Mouse (Mus musculus) liver, embryonic 13.5 days (tissue): ENCODE data around the gene Esrrg. TPM values are rescaled to one million over a fixed set of nuclear protein-coding genes. Genes with fewer than 3 reads are reported as not detected.

Experiments used
- ATAC-seq: fragments of 200-750 bp; cut with Nextera tagmentation; 2 replicates; pipeline ENCODE4 v1.8.0; 2017; ENCODE audit warnings: low read depth, mild to moderate bottlenecking, moderate number of reproducible peaks, moderate library complexity
- DNase-seq: peaks from one replicate; pipeline ENCODE4 v3.0.0; 2022
- H3K27ac ChIP-seq: fragments of 300-500 bp; sonication (generic); 2 replicates; pipeline ENCODE4 v1.5.1; 2015; ENCODE audit warnings: moderate library complexity, mild to moderate bottlenecking, inconsistent platforms
- H3K27me3 ChIP-seq: fragments of 300-500 bp; sonication (generic); 2 replicates; pipeline ENCODE4 v1.6.1; 2015; ENCODE audit warnings: mild to moderate bottlenecking, inconsistent platforms
- H3K36me3 ChIP-seq: fragments of 300-500 bp; sonication (generic); 2 replicates; pipeline ENCODE4 v1.6.1; 2015; ENCODE audit warnings: mild to moderate bottlenecking, inconsistent platforms
- H3K4me1 ChIP-seq: fragments of 300-500 bp; sonication (generic); replicated peaks from 2 replicates; pipeline ENCODE4 v1.6.1; 2015; ENCODE audit warnings: inconsistent platforms
- H3K4me2 ChIP-seq: fragments of 300-500 bp; sonication (generic); 2 replicates; pipeline ENCODE4 v1.6.1; 2015; ENCODE audit warnings: inconsistent platforms, mild to moderate bottlenecking, moderate library complexity
- H3K4me3 ChIP-seq: fragments of 300-500 bp; sonication (generic); replicated peaks from 2 replicates; pipeline ENCODE4 v1.5.1; 2015; ENCODE audit warnings: mild to moderate bottlenecking, inconsistent platforms
- H3K9ac ChIP-seq: fragments of 300-500 bp; sonication (generic); 2 replicates; pipeline ENCODE4 v1.6.1; 2015; ENCODE audit warnings: mild to moderate bottlenecking, inconsistent platforms
- H3K9me3 ChIP-seq: fragments of 300-500 bp; sonication (generic); replicated peaks from 2 replicates; pipeline ENCODE4 v1.6.1; 2016; ENCODE audit warnings: inconsistent platforms
- WGBS: fragments of 180-500 bp; shearing (Covaris S2); methylation state at CpG from one replicate; pipeline ENCODE4 v1.1.7; 2015; ENCODE audit not compliant: insufficient replicate concordance; 5-methylcytosine and 5-hydroxymethylcytosine counted together
- polyA plus RNA-seq: library from polyadenylated mRNA; unstranded; fragments of >200 nt; fragmentation: Nextera tagmentation; extraction: Ambion mirVana; gene quantifications from 2 replicates; pipeline ENCODE4 v1.2.1, GENCODE M21; 2015

Gene Esrrg
- polyA plus RNA-seq, 1 experiment from 2014 or later = 0.06 TPM

DNA sequence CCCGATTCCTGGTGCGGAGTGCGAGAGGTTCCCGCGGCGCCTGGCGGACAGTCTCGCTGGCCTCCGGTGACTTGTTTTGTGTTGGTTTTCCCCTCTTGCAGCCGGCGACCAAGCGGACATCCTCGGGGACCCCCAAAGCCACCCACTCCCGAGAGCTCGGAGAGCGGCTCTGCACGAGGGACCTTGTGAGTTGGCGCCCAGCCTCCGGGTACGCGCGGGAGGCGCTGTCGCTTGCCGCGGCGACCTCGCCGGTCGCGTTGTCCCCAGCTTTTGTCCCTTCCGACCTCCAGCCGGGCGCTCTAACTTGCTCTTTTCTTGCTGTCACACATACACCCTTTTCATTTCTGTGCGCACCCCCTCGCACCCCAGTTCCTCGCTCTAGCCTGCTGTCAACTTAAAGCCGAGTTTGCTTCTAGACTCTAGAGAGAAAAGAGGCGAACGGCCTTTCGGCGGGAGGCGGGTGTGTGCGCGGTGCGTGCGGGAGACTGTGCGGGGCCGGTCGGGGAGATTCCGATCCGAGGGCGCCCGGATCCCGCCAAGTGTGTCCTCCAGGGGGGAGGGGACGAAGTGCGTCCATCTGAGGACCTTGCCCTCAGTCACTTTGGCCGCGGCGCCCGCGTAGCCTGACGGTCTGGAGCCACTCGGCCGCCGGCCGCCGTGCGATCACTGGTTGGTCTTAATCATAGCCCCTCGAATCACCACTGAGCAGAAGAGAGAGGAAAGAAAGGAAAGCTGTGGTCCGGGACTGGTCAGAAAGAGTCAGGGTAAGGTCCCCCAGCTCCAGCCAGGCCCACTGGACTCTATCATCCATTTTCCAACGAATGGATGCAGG is 646 bp downstream of the Esrrg start:
- DNase-seq (no peak), ATAC-seq (no peak)
- 0 out of 2 replicates have a peak, but pooled peaks cover 5% of the 10 kb centered on the region for H3K4me1 ChIP-seq
- H3K36me3 ChIP-seq = no peaks in the 10 kb centered on the region
- 2% methylated on average over 72 of the region's 72 CpGs for WGBS
- no peak overlapping the region for H3K9ac ChIP-seq
- H3K27me3 ChIP-seq = peaks cover 83% of the 10 kb centered on the region
- no peaks in the 10 kb centered on the region for H3K9me3 ChIP-seq
- peak overlapping the region; percentile 45 for H3K4me3 ChIP-seq
- peak overlapping the region; percentile 61 for H3K4me2 ChIP-seq
- H3K27ac ChIP-seq = no peak overlapping the region

DNA sequence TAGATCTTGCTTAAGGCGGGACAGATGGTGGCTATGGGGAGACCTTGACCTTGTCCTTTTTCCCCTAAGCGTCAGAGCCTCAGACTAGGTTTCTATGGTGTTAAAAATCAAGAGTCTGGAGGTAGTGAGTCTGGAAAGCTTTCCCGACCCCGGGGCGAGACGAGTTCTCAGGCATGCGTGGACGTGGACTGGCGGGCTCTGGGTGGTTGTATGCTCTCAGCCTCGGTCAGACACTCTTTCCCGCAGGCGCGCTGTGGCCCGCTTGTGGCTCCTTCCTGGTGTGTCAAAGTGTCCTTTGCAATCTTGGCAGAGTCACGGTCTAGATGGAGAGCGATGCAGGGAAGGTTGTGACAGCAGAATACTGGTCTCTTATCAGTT is 1.3 kb downstream of the Esrrg start:
- no peak for DNase-seq
- Histone ChIP-seq H3K4me3 (peak overlapping the region; percentile 45), H3K27ac (no peak overlapping the region), H3K4me1 (0 out of 2 replicates have a peak, but pooled peaks cover 5% of the 10 kb centered on the region), H3K9me3 (no peaks in the 10 kb centered on the region), H3K9ac (no peak overlapping the region), H3K4me2 (peak overlapping the region; percentile 61), H3K27me3 (peaks cover 77% of the 10 kb centered on the region), H3K36me3 (no peaks in the 10 kb centered on the region)
- no peak for ATAC-seq
- 4% methylated on average over 16 of the region's 16 CpGs for WGBS

DNA sequence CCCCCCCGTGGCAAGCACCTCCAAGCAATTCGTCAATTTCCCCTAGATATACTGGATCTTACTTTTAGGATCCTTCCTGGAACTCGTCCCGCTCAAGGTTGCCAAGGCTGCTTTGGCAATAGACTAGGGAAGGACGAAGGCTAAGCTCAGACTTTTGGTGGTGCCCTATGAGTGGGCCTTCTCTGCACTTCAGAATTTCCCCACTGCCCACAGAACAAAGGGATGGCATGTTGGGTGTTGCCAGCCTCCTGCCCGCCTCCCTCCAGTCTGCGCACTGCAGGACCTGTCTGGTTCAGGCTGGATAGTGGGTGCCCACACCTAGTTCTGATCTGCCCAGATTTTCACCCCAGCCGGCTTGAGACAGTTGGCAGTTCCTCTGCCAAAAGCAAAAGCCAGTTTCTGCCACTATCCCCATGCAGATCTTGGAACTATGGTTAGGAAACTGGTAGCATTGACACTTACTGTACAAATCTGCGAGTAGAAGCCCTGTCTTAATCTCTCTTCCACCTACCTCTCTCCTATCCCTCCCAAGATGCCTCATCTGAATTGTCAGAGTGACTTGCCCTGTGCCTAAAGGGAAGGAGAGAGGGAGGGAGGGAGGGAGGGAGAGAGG is 1.9 kb downstream of the Esrrg start:
- no peak overlapping the region for H3K9ac ChIP-seq
- H3K27me3 ChIP-seq = peaks cover 71% of the 10 kb centered on the region
- ATAC-seq = no peak
- no peak overlapping the region for H3K27ac ChIP-seq
- no peak overlapping the region for H3K4me3 ChIP-seq
- no peak for DNase-seq
- H3K9me3 ChIP-seq = no peaks in the 10 kb centered on the region
- H3K4me2 ChIP-seq = no peak overlapping the region
- H3K4me1 ChIP-seq = 0 out of 2 replicates have a peak, but pooled peaks cover 5% of the 10 kb centered on the region
- WGBS = 23% methylated on average over 8 of the region's 9 CpGs
- H3K36me3 ChIP-seq = no peaks in the 10 kb centered on the region

DNA sequence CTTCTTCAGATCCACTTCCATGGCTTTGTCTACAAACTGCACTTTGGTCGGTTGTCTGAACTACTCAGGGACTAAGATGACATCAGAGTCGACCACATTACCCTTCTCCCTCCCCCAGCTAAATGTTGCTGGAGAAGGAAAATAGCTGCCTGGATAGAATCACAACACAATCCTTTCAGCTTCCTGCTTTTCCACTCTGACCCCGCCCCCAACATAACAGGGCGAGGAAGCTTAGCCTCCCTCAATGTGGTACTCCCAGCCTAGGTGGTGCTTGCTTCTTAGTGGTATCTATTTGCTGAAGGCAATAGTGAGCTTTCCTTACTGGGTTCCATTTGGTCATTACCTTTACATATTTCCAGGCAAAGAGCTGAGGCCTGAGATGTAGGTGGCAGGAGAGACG is 3.3 kb downstream of the Esrrg start:
- DNase-seq (no peak), ATAC-seq (no peak)
- Histone ChIP-seq H3K27ac (no peak overlapping the region), H3K4me2 (no peak overlapping the region), H3K9me3 (no peaks in the 10 kb centered on the region), H3K4me3 (no peak overlapping the region), H3K4me1 (0 out of 2 replicates have a peak, but pooled peaks cover 5% of the 10 kb centered on the region), H3K36me3 (no peaks in the 10 kb centered on the region), H3K27me3 (peaks cover 56% of the 10 kb centered on the region), H3K9ac (no peak overlapping the region)
- WGBS = 22% methylated on average over 5 of the region's 5 CpGs

DNA sequence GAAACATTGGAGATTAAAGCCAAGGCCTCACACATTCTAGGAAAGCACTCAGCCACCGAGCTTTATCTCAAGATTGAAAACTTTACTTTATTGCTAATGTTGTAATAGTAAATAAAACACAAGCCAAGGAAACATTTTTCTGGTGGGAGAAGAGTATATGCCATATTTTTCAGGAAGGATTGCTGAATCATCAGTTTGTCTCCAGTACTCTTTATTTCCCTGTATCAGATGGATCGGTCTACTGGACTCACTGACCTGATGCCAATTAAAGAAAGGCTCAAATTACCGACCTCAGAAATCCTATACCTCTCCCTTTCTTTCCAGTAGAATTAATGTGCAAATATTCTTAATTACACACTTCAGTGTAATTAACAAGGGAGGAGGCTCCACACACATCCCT is 4.7 kb downstream of the Esrrg start:
- 59% methylated on average over 3 of the region's 3 CpGs for WGBS

DNA sequence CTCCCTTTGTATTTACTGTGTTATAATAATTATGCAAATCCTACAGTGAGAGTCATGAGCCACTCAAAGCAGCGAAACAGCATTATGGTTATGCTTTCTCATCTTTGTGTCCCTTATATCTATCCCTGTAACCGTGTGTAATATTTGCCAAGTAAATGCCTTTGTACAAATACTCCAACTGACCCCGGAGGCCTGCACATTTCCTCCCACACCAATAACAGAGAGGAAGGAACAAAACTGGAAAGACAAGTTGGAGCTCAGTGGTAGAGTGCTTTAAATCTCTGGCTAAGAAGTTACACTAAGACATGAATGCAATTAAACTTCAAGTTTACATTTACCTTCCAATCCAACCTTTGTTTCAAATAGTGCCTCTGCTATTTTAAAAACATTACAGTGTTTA is 15.4 kb downstream of the Esrrg start:
- Histone ChIP-seq H3K4me2 (no peak overlapping the region), H3K4me3 (no peak overlapping the region), H3K36me3 (no peaks in the 10 kb centered on the region), H3K27me3 (no peaks in the 10 kb centered on the region), H3K27ac (no peak overlapping the region), H3K9me3 (no peaks in the 10 kb centered on the region), H3K9ac (no peak overlapping the region), H3K4me1 (no peaks in the 10 kb centered on the region)
- WGBS = 54% methylated on average over 3 of the region's 3 CpGs
- ATAC-seq (no peak), DNase-seq (no peak)

More for the DNA sequence above, 4.7 kb downstream of the Esrrg start:
- Histone ChIP-seq H3K4me1 (no peaks in the 10 kb centered on the region), H3K9me3 (no peaks in the 10 kb centered on the region), H3K36me3 (no peaks in the 10 kb centered on the region), H3K9ac (no peak overlapping the region), H3K27me3 (peaks cover 42% of the 10 kb centered on the region), H3K4me2 (no peak overlapping the region), H3K4me3 (no peak overlapping the region), H3K27ac (no peak overlapping the region)
- DNase-seq (no peak), ATAC-seq (no peak)

DNA sequence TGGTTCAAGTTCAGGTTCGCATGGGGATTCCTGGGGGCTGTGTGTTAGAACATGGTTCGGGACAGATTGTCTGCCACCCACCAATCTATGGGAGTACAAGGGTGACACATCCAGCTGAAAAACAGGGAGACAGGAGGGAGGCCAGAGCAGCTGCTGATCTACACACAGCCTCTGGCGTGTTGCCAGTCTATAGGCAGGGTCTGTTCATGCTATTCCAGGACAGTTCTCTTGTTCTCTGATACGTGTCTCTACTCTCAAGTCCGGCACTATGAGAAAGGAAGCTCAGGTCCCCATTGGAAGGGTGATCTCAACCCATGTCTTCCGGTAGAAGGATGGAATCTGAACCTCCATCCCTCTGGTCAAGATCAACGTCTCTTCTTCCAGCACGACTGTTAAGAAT is 21.8 kb downstream of the Esrrg start:
- no peaks in the 10 kb centered on the region for H3K4me1 ChIP-seq
- H3K4me2 ChIP-seq = no peak overlapping the region
- no peaks in the 10 kb centered on the region for H3K36me3 ChIP-seq
- no peak overlapping the region for H3K4me3 ChIP-seq
- no peak overlapping the region for H3K9ac ChIP-seq
- no peaks in the 10 kb centered on the region for H3K27me3 ChIP-seq
- WGBS = 69% methylated on average over 8 of the region's 8 CpGs
- ATAC-seq (no peak), DNase-seq (no peak)
- no peak overlapping the region for H3K27ac ChIP-seq
- H3K9me3 ChIP-seq = no peaks in the 10 kb centered on the region

DNA sequence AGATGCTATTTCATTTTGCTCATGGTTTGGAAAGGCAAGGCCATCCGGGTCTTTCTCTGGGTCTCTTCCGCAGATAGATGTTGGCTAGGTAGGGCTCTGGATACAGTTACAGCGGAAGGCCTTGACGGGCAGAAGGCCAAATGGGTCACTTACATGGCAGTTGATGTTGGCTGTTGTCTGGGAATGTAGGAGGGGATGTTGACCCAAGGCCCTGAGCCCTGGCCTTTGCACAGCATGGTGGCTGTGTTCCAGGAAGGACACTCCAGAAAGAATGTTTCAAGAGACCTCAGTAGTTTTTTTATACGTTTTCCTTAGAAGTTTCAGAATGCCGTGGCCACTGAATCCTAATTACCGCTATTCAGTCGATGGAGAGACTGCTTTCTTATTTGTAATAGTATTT is 22.9 kb downstream of the Esrrg start:
- no peak for ATAC-seq
- Histone ChIP-seq H3K36me3 (no peaks in the 10 kb centered on the region), H3K9me3 (no peaks in the 10 kb centered on the region), H3K4me1 (no peaks in the 10 kb centered on the region), H3K4me3 (no peak overlapping the region), H3K27me3 (no peaks in the 10 kb centered on the region), H3K4me2 (no peak overlapping the region), H3K9ac (no peak overlapping the region), H3K27ac (no peak overlapping the region)
- 72% methylated on average over 8 of the region's 8 CpGs for WGBS
- no peak for DNase-seq

DNA sequence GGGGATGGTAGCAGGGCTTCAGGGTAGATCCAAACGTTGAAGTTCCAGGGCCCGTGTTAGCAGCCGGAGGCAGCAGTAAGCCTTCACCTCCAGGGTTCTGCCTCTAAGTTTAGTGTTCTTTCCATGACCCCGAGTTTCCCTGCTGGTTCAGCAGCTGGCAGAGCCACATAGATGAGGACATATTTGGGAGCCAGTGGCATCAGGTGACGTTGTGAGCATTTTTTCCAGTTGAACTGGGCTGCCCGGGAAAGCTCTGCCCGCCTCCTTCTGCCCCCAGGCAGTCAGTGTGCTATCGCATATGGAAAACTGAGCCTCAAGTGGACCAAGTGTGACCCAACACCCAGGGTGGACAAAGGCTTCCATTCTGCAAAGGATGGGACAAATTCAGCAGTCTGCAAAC is 36.7 kb downstream of the Esrrg start:
- DNase-seq (no peak), ATAC-seq (no peak)
- H3K4me1 ChIP-seq = no peaks in the 10 kb centered on the region
- 72% methylated on average over 8 of the region's 8 CpGs for WGBS
- H3K27me3 ChIP-seq = 0 out of 2 replicates have a peak, but pooled peaks cover under 1% of the 10 kb centered on the region
- H3K36me3 ChIP-seq = no peaks in the 10 kb centered on the region
- H3K9me3 ChIP-seq = no peaks in the 10 kb centered on the region
- H3K9ac ChIP-seq = no peak overlapping the region
- no peak overlapping the region for H3K4me2 ChIP-seq
- H3K27ac ChIP-seq = no peak overlapping the region
- no peak overlapping the region for H3K4me3 ChIP-seq

DNA sequence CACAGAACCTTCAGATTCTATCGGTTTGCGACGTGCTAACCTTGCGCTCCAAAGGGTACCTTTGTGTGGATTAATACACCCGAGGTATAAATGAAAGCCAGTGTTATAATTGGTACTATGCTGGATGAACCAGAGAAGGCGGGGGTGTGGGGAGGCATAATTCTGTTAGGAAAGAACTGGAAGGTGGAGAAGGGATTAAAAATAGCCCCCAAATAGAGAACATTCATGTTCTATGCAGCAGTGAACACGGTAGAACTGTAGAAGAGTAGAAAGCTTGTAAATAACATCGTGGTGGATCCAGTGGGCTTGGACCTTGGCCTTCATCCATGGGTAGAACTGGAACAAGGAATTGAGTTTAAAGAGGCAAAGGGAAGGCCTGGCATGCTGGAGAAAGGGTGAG is 40.0 kb downstream of the Esrrg start:
- DNase-seq = no peak
- peaks cover 30% of the 10 kb centered on the region for H3K27me3 ChIP-seq
- peaks cover 9% of the 10 kb centered on the region; the same call in 1 of the 2 replicates for H3K4me1 ChIP-seq
- ATAC-seq = no peak
- H3K27ac ChIP-seq = no peak overlapping the region
- H3K4me2 ChIP-seq = no peak overlapping the region
- no peak overlapping the region for H3K9ac ChIP-seq
- 76% methylated on average over 8 of the region's 8 CpGs for WGBS
- no peaks in the 10 kb centered on the region for H3K9me3 ChIP-seq
- no peak overlapping the region for H3K4me3 ChIP-seq
- H3K36me3 ChIP-seq = no peaks in the 10 kb centered on the region

DNA sequence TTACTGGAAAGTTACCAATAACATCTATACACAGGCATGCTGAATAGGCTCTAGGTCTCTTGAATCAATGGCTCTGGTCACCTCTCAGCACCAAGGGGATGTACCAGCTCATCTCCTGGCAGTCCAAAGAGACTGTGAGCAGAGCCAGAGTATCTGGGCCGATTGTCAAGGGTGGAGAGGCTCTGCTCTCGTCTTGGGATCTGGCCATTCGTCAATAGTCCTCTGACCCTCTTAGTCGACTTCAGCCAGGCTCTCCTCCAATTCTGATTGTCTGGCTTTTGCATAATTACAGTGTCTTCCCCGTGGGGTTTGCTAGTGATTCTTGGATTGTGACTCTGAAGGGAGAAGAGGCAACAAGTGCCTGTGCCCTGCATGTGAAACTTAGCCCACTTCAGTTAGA is 41.3 kb downstream of the Esrrg start:
- Histone ChIP-seq H3K4me2 (no peak overlapping the region), H3K27ac (no peak overlapping the region), H3K36me3 (no peaks in the 10 kb centered on the region), H3K9me3 (no peaks in the 10 kb centered on the region), H3K9ac (no peak overlapping the region), H3K4me1 (peaks cover 9% of the 10 kb centered on the region; the same call in 1 of the 2 replicates), H3K4me3 (no peak overlapping the region), H3K27me3 (peaks cover 30% of the 10 kb centered on the region)
- WGBS = 49% methylated on average over 5 of the region's 5 CpGs
- DNase-seq (no peak), ATAC-seq (no peak)
